In the genomic region with DNA sequence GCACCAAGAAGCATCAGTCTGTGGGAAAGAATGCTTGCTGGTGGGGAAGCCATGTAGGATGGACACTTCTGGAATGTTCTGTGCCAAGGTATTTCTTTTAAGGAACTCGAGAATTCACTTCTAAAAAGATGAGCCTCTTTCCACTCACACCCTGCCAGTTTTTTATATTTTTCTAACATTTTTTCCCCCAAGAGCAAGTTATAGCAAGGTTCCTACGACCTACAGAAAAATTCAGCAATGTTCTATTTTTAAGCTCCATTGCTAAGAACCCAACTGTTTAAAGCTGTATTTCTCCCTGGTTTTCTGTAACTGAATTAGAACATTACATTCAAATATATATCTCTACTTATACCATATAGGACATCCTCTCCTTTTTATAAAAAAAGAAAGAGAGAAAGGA, we compare ENCODE assay signal across 20 mouse cellular contexts.
DNase-seq lines count a peak whose midpoint lies in the region; ATAC-seq lines count a peak whose summit lies in the region.
"Had no signal": no experiment of that assay in that cellular context is flagged by ENCODE, and none has a peak within 500 bp of the region (broad histone marks: within the 10 kb centered on the region; RNA-seq: fewer than 3 reads in every experiment).

No protein-coding gene starts in this region.

- ATAC-seq in frontal cortex, adult (ENCODE audit: low TSS enrichment) = peak; percentile 51
- ATAC-seq: activated CD4-positive, CD25-positive, alpha-beta regulatory T cell, adult 4 months; CD4-positive, CD25-positive, alpha-beta regulatory T cell, adult 4 months; forebrain, embryonic 14.5 days; forebrain, embryonic 16.5 days; Patski had no signal

- no peak for DNase-seq in frontal cortex, postnatal 36 days (ENCODE audit: low spot score in 2 of 2)
- peak; percentile 54 for DNase-seq in brain, adult 2 months (ENCODE audit: low read depth, low spot score)
- DNase-seq in telencephalon, adult 2 months (ENCODE audit: low read depth, low spot score) = peak; percentile 64
- DNase-seq in spleen, postnatal 10 days (ENCODE audit: low spot score in 2 of 2) = no peak
- DNase-seq: adrenal gland, adult 8-10 months; adrenal gland, postnatal 14 days; adrenal gland, postnatal 36 days; B cell, adult 2 months; cerebellum, adult 11 months; cerebellum, adult 18-20 months; cerebellum, adult 8-10 months; cerebellum, adult 9-11 months; cerebellum, postnatal 14 days; cerebellum, postnatal 36 days had no signal

Comparison
In these comparisons a context has a peak if more than half of its experiments do, and no peak if none do; other contexts are left out.
1. DNase-seq: peak in brain, adult 2 months (single experiment) and telencephalon, adult 2 months (single experiment); none in frontal cortex, postnatal 36 days (0 of 2) and spleen, postnatal 10 days (0 of 2).